Mouse (Mus musculus) stomach, postnatal 0 days (tissue): ENCODE results near the gene Ttll2.
"Not testable (repeated sequence)": the region's sequence is repeated elsewhere in the genome, so short reads cannot be mapped to it uniquely, and the experiment has no call there.

Experiments
- CTCF ChIP-seq: IDR thresholded peaks from 2 replicates; pipeline ENCODE4 v1.5.1; 2016; ENCODE audit warnings: antibody characterized with exemption, low read depth, mild to moderate bottlenecking, moderate library complexity
- EP300 ChIP-seq: optimal IDR thresholded peaks from 2 replicates; pipeline ENCODE3; 2016; ENCODE audit warnings: antibody characterized with exemption

DNA sequence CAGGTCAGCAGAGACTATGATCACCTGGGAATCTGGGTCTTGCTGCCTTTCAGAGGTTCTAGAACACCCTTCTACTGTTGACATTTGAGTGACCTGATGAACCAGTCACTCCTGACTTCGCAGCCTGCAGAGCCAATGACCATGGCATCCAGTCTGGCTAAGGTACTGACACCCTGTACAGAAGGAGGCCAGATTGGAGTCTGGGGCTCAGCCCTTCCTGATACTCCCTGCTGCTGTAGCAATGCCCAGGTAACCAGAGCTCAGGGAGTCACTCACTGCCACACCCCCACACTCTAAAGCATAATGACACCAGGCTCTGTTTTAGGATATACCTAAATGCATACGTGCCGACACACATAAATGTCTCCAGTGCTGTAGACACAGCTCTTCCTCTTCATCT, 30.2 kb upstream of the Ttll2 start:
- not testable (repeated sequence) for TF ChIP-seq CTCF, EP300
